Mouse (Mus musculus): ENCODE data around the gene Mfsd7a.
"Not testable (repeated sequence)": the region's sequence is repeated elsewhere in the genome, so short reads cannot be mapped to it uniquely, and the experiment has no call there.

The Mfsd7a gene

DNA sequence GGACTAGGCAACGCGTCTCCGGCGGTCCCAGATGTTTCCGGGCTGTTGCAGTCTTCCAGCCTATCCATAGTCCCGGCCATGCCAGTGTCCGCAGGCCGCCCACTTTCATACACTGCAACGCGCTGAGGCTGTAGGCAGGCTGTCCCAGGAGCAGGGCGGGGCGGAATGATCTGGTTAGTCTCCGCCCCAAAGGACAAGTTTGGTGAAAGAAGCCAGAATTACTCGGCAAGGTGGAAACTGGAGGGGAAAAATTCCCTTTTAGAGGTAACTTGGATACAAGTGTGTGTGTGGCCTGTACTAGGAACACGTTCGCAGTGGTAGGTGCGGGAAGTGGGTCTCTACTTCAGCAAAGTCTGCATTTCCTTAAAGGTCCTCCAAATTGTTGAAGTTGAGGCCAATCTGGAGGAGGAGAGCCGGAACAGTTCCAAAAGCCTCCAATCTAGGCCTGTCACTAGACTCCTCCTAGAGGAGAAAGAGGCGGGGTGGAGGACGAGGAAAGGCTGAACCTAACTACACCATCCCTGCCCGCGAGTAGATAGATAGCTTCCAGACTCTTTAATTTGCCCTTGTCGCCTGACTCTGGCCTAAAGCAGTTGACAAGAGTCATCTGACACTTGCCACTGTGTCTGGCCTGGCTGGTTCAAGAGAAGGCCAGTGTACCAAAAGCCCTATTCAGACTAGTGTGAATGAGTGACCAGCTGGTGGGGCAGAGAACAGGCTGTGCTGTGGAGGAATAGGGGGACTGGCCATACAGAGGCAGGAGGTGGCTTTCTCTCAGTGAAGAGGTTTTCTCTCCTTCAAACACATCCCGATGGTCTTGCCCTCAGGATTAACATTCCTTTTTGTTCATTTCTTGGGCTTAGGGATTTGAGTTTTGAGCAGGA is at the start of gene Mfsd7a:
TSS of gene Mfsd7a (minus strand) at position 107 of the 884 bp plus-strand sequence.
- in situ Hi-C loops (cut with MboI, MseI): no loop called here

GRCm38 (mm10) chr5:108486148-108486547 is 37.5 kb upstream of the Mfsd7a start:
- in situ Hi-C loops (cut with MboI, MseI): not testable (repeated sequence)

- in situ Hi-C loops (cut with MboI, MseI): no loop called here
Measured at GRCm38 (mm10) chr5:108485239-108485638, 36.5 kb upstream of the Mfsd7a start.

DNA sequence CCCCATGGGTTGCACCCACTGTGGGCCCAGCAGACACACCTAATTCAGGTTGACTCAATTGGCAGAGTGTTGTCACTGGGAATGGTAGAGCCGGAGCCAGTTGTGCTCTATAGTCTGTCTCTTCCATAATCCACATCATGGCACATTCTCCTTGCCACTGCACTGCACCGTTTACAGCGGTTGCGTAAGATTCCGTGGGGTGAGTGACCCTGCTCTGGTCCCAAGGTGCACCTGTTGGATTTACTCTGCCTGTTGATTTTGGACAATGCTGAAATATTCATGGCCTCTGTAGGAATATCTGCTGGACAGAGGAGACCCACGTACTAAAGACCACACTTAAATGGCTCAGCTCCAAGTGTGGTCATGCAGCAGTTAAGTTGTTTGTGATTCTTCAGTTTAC is 34.3 kb upstream of the Mfsd7a start:
- in situ Hi-C loops (cut with MboI, MseI): no loop called here

DNA sequence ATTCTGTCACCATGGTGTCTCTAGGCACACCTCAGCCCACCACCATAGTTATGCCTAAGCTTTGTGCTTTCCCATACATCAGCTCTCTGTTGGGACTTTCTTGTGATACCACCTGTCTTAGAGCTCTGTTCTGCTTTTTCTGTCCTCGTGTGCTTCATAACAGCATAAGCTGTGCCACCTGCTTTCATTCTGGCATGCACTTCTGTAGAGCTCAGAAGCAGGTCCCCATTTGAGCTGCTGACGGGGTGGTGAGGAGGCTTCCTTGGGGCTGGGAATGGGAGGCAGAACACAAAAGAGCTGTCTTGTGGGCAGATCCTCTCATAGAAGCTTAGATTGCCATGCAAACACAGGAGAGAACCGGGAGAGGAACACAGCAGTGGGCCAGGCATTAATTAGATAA is 27.3 kb upstream of the Mfsd7a start:
- in situ Hi-C loops (cut with MboI, MseI): no loop called here

- in situ Hi-C loops (cut with MboI, MseI): no loop called here
Measured at GRCm38 (mm10) chr5:108473737-108474136, 25.0 kb upstream of the Mfsd7a start.

DNA sequence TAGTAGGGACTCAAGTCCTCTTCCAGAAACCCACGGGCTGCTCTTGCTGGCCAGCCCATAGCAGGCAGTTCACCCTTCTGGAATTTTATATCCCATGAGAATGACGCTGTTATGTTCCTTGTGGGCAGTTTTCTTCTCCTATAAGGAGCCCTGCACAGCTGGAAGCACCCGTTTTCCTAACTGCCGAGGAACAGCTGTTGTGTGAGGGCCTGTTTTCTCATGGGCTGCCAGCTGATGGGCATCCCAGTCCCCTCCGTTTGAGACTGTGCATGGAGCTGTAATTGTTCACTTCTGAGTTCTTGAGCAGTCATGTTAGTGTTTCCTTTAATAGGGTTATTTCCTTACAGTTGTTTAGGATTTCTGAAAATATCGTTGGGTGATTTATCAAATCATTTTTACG is 20.9 kb upstream of the Mfsd7a start:
- in situ Hi-C loops (cut with MboI, MseI): no loop called here

DNA sequence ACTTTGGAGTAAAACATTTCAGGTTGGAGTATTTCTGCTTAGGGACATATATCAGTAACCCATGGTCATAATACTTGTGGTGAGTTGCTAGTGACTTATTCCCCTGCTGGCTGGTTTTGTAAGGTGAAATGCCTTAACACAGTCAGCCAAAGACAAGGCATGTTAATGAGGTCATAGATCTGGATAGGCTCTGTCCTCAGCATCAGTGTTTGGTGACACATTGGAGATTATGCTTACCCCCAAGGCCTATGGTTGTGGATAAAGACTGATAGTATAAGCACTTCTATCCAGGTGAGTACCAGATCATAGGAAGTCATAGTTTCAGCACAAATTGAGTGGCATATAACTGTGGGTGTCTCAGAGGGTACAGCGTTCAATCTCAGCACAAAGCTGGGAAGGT is 18.0 kb upstream of the Mfsd7a start:
- in situ Hi-C loops (cut with MboI, MseI): no loop called here

DNA sequence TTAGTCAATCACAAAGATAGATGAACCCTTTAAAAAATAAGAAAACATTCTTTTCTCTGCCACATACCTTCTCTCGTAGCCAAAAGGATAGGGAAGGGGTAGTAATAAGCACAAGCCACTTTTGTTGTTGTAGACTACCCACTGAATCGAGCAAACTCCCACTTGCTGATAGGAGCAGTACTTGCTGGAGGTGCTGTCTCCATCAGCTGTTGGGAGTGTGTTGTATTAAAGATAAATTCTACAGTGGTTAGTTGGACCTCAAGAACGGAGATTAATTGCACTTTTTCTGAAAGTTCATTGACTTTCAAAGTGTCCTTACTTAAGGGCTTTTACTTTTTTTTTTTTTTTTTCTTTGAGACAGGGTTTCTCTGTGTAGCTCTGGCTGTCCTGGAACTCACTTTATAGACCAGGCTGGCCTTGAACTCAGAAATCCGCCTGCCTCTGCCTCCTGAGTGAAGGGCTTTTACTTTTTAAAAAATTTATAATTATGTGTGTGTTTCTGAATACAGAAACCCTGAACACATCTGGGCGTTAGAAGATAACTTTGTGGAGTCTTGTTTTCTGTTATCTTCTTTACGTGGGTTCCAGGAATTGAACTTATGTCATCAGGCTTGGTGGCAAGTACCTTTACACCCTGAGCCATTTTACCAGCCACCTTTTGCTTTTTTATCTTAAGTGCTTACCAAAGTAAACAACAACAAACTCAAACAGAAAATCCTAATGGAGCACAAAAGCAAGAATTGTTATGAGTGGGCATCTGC is 16.6 kb upstream of the Mfsd7a start:
- in situ Hi-C loops (cut with MboI, MseI): no loop called here

GRCm38 (mm10) chr5:108462446-108462845 is 13.8 kb upstream of the Mfsd7a start:
- in situ Hi-C loops (cut with MboI, MseI): no loop called here

DNA sequence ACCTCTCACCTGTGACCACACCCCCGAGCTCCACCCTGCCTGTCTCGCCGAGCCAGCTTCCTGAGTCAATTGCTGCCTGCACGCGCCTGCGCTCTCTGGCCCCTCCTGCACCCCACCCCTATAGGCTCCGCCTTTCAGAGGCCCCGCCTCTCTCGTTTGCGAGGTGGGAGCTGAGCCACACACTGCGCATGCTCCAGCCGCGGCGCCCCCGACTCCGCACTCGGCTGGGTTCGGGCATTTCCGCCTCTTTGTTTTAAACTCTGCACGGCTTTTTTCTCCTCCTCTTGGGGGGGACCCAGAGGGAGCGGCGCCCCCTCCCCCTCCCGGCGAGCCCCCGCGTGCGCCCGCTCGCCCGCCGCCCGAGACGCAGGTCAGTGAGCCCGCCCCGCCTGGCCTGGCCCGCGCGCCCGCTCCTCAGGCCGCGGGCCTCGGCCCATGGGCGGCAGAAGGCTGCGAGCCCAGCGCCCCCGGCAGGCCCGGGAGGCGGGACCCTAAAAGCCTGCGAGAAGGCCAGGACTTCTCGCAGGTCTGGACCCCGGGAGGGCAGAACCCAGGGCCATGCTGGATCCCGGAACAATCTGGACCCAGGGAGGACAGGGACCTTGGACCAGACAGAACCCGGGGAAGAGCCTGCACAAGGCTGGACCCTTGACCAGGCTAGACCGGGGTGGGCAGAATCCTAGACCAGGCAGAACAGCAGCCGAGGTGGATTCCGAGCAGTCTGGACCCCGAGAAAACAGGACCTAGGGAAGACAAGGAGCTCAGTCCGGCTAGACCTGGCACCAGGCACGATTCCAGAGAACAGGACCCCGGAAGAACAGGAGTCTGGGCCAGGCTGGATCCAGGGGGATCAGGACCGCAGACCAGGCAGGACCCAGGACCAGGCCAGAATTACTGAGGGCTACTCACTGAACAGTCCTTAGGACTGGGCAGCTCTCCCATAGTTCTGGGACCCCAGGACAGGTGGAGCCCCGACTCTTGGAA is 12.7 kb upstream of the Mfsd7a start, which contains the start of gene Pcgf3:
TSS of gene Pcgf3 (plus strand) at position 151 of the 984 bp plus-strand sequence.
- in situ Hi-C loops (cut with MboI, MseI): no loop called here

DNA sequence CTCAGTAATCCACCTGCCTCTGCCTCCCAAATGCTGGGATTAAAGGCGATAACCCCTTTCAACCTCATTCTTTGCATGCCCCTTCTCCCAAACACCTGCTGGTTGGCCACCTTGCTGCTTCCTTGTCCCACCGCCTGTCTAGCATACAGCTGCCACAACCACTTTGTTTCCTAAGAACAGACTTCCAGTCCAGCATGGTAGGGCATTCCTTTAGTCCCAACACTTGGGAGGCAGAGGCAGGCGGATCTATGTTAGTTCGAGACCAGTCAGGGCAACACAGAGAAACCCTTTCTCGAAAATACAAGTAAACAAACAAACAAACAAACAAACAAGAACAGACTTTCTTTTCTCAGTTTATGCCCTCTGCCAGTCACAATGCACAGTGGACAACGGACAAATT is 11.8 kb upstream of the Mfsd7a start:
- in situ Hi-C loops (cut with MboI, MseI): no loop called here

GRCm38 (mm10) chr5:108458706-108459105 is 10.0 kb upstream of the Mfsd7a start:
- in situ Hi-C loops (cut with MboI, MseI): no loop called here

DNA sequence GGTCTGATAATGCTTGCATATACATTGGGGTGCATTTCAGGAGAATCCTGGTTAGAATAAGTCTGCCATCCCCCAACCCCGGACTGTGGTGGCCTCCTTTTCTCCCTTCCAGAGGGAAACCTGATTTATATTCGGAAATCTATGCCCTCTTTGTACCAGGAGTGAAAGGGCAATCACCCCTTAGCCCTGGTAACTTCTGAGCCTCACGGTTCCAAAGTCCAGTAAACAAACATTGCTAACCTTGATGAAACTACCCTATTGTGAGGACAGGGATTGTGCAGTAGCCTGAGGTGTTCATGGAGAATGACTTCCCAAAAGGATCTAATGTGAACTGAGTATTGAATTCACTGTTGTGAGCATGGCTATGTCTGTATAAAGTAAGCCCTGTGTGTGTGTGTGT is 5.4 kb upstream of the Mfsd7a start:
- in situ Hi-C loops (cut with MboI, MseI): no loop called here

- in situ Hi-C loops (cut with MboI, MseI): no loop called here
Measured at GRCm38 (mm10) chr5:108452422-108452821, 3.7 kb upstream of the Mfsd7a start.

- in situ Hi-C loops (cut with MboI, MseI): no loop called here
Measured at GRCm38 (mm10) chr5:108451611-108452010, 2.9 kb upstream of the Mfsd7a start.

GRCm38 (mm10) chr5:108450837-108451540 is 2.3 kb upstream of the Mfsd7a start:
- in situ Hi-C loops (cut with MboI, MseI): no loop called here

DNA sequence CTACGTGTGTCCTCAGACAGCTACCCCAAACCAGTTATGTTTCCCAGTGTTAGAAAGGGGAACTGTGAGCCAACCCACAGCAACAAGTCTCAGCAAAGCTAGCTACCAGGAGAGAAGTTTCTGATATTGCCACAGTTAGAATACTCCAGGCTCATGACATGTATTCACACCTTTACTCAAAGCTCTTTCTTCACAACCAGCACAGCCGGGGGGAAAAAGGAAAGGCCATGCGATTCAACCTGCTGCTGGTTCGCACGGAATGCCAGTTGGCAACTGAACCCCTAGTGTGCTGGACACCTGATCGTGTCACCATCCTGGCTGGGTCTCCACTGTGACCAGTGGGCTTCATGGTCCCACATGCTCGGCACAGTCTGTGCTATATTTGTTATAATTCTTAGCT is 834 bp downstream of the Mfsd7a start:
- in situ Hi-C loops (cut with MboI, MseI): no loop called here

GRCm38 (mm10) chr5:108446973-108447372 is 1.7 kb downstream of the Mfsd7a start:
- in situ Hi-C loops (cut with MboI, MseI): no loop called here

- in situ Hi-C loops (cut with MboI, MseI): loop anchor here (10.0 kb wide), 1 partner anchor 219 kb away; no protein-coding TSS in a partner anchor
Measured at GRCm38 (mm10) chr5:108436101-108436500, 12.6 kb downstream of the Mfsd7a start.
